Mouse (Mus musculus): Measurements from ENCODE around the gene Crlf3.
"Not testable (repeated sequence)": the region's sequence is repeated elsewhere in the genome, so short reads cannot be mapped to it uniquely, and the experiment has no call there.

The Crlf3 gene

DNA sequence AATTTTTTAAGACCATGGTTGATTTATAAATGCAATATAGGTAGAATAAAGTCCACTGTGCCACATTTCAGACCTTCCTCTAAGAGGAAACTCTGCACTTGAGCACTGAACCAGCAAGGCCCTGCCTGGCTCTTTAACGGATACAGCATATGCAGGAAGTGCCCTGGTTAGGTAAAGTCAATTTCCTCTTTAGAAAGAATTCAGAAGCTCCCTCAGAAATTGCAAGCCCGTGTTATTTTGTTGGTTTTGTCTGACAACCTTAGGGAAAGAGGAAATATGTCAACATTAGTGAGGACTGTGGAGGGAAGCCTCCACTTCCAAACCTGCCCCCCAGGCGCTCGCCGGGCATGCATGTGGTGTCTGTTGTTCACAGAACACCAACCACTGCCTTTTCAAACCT lies 13.2 kb downstream of the Crlf3 start:
- DNase-seq (ENCODE audit: extremely low read depth, low read depth, low spot score): no peak

DNA sequence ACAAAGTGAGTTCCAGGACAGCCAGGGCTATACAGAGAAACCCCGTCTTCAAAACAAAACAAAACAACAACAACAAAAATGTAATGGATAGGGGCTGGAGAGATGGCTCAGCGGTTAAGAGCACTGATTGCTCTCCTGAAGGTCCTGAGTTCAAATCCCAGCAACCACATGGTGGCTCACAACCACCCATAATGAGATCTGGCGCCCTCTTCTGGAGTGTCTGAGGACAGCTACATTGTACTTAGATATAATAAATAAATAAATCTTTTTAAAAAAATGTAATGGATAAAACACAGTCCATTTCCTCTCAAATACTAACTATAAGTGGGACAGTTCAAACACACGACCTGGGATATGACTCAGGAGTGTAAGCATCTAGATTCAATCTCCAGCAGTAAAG lies 14.4 kb downstream of the Crlf3 start:
- DNase-seq (ENCODE audit: extremely low read depth, low read depth, low spot score): not testable (repeated sequence)

DNA sequence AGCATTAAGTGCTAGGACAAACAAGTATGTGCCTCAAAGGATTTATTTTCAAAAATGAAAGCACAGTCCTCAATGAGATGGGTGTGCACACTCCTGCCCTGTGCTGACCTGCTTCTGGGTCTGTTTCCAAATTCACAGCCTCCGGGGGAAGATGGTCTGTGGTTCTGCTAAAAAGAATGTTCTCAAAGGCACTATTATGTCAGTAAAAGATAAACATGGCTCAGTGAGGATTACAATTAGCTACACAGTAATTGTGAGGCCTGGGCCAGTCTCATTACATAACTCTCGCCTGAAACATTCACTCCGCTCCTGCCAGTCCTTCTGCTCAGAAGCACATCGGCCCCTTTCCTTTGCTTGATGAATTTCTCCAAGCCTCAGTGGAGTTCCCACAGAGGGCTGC lies 18.6 kb downstream of the Crlf3 start:
- DNase-seq (ENCODE audit: extremely low read depth, low read depth, low spot score): peak; percentile 57

DNA sequence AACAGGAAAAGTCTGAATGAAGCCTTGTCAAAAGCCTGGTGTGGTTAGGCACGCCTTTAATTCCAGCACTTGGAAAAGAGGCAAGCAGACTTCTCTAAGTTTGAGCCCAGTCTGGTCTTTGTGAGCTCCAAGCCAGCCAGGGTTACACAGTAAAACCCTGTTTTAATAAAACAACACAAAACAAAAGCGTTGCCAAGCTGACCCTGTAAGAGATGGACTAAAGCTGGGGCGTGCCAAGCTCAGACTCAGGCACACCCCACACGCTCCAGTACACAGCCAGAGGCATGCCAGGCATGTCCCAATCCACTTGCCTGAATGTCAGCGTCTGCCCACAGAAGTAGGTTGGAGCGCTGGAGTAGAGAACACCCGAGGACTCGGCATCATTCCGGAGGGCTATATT lies 24.6 kb downstream of the Crlf3 start:
- DNase-seq (ENCODE audit: extremely low read depth, low read depth, low spot score): no peak

DNA sequence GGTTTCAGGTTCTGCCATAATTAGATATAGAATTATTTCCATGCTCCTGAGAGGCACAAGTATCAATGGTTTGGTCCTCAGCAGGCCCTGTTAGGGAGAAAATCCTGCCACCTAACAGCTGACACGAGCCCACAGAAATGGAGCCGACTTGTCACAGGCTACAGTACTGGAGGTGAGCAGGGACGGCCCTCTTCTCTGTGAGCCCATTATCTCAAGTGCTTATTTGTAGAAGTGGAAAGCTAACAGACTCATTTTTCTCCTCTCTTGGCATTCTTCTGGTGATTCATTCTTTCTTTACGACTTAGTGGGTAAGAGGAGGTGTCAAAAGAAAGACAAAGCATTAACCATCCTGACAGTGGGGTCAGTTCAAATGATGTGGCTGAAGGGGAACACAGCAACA lies 26.1 kb downstream of the Crlf3 start:
- DNase-seq (ENCODE audit: extremely low read depth, low read depth, low spot score): no peak

DNA sequence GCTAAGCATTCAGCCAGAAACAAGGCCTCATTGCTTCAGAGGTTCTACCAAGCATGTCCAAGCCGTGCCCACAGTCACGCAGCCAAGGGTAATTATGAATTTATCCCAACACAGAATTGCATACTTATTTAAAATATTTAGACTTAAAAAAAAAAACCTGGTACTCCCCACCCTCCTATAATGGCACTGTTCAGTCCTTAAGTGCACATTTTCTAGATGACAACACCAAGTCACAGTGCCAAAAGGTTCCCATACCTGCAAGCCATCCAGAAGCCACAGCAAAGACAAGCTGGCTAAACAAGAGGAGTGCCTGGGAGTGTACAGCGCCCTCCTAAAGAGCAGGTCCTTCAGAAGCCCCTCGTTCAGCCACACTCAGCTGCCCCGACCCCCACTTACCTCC lies 27.6 kb downstream of the Crlf3 start:
- DNase-seq (ENCODE audit: extremely low read depth, low read depth, low spot score): no peak

DNA sequence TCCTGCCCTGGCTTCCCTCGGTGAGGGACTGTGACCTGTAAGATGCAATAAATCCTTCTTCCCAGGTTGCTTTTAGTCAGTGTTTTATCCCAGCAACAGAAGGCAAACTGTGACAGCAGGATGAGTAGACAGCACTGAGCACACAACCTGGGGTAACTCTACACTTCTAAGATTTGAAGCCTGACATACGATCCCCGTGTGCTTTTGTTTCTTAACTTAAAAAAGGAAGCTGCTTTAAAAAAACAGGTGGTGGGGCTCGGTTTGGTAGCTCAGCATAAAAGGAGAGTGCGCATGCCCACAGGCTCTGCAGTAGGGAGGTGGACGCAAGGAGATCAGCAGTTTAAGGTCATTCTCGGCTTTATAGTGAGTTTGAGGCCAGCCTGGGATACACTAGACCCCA lies 28.3 kb downstream of the Crlf3 start:
- DNase-seq (ENCODE audit: extremely low read depth, low read depth, low spot score): no peak

DNA sequence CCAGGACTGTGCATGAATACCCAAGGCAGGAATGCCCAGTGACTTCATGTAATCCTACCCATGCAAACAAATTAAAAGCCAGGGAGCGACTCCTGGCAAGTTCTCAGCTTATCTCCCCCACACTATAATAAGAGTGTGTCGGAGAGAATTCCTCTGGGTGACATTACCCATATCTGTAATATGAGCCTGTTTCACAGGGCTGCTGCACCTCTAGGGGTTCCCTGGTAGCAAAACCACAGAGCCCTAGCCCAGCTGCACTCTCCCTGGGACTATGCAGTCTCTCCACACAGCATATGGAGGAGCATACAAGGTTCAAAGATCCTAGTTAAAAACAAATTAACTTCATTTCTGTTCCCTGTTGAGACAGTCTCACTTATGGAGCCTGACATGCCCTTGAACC lies 30.7 kb downstream of the Crlf3 start:
- no peak for DNase-seq (ENCODE audit: extremely low read depth, low read depth, low spot score)

DNA sequence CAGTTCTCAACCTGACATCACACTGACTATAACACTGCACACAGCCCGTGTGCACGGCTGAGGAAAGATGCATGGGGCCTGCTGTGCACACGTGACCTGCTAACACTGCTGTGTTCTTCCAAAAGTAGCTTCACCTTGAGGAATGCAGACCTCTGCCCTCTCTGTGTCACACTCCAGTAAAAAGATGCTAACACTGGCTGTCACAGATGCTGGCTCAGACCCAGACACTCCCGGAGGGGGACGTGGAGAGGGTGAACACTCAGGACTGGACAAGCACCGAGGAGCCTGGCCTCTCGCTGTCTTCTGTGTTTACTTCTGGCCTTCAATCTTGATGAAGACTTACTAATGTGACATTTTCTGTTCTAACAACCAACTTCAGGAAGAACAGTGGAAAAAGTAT lies 33.9 kb downstream of the Crlf3 start:
- DNase-seq (ENCODE audit: extremely low read depth, low read depth, low spot score): no peak

DNA sequence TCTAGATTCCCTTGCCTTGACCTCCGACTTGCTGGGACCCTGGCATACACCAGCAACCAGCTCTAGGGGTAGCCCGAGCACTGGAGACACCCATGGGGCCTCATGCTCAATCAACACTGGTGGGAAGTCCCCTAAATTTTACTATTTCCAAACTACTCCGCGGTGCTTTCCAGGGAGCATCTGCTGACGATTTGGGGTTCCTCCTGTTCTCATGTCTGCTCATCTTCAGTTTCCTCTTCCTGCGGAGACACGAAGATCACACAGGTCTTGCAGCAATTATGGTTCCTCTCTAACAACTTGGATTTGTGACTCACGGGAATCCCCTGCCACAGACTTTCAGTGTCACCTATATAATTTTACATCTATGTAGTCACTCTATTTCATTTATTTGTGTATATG lies 37.4 kb downstream of the Crlf3 start:
- no peak for DNase-seq (ENCODE audit: extremely low read depth, low read depth, low spot score)

DNA sequence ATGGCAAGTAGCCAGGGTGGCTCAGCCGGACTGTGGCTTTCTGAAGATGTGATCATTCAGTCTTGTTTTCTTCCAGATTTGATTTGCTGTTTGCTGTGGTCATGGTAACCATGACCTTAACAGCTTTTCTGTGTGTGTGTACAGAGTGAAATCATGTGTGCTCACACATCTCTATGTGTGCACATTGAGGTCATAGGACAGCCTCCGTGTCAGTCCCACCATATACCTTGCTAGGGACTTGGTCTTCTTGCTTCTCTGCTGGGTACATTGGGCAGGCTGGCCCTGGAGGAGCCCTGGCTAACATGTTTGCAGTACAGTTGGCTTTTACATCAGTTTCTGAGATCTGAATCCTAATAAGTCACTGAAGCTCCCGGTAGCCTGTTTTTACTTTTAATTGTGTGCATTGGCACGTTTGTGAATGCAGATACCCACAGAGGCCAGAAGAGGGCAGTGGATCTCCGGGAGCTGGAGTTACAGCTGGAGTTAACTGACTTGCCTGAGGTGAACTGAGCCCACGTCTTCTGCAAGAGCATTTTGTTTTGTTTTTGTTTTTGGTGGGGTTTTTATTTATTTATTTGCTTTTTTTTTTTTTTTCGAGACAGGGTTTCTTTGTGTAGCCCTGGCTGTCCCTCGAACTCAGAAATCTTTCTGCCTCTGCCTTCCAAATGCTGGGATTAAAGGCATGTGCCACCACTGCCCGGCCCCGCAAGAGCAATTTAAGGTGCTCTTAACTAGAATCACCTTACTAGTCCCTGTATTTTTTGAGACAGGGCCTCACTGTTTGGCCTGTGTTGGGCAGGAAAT lies 38.0 kb downstream of the Crlf3 start:
- no peak for DNase-seq (ENCODE audit: extremely low read depth, low read depth, low spot score)

DNA sequence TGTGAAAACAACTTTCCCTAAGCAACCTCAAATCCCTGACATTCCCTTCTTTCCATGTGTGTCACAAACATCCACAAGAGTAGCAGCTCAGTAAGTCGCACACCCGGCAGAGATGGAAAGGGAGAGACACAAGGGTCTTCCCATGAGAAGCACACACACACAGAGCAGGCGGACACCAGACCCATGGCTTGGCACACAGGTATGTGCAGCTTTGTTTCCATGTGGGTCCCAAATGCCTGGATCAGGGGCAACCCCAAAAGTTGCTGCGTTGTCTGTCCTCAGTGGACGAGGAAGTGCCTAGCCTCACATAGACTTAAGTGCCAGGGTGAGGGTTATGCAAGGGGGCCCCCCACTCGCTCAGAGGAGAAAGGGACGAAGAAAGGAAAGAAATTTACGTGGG lies 43.3 kb downstream of the Crlf3 start:
- no peak for DNase-seq (ENCODE audit: extremely low read depth, low read depth, low spot score)

DNA sequence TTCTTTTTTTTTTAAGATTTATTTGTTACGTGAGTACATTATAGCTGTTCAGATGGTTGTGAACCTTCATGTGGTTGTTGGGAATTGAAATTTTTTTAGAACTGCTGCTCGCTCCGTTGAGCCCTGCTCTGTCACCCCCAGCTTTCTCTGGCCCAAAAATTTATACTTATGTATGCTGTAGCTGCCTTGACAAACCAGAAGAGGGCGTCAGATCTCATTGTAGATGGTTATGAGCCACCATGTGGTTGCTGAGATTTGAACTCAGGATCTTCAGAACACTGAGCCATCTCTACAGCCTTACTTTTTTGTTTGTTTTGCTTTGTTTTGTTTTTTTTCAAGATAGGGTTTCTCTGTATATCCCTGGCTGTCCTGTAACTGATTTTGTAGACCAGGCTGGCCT lies 59.5 kb downstream of the Crlf3 start:
- DNase-seq (ENCODE audit: extremely low read depth, low read depth, low spot score): no peak

DNA sequence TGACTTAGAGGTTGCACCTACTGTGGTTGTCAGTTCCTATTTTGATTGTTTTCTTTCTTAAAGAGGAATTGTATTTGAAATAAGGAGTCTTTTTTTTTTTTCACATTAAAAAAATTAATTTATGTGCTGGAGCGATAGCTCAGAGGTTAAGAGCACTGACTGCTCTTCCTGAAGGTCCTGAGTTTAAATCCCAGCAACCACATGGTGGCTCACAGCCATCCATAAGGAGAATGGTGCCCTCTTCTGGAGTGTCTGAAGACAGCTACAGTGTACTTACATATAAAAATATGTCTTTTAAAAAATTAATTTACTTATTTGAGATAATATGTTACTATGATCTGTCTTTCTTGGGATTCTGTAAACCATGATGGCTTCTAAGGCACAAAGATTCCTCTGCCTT lies 61.0 kb downstream of the Crlf3 start:
- no peak for DNase-seq (ENCODE audit: extremely low read depth, low read depth, low spot score)

DNA sequence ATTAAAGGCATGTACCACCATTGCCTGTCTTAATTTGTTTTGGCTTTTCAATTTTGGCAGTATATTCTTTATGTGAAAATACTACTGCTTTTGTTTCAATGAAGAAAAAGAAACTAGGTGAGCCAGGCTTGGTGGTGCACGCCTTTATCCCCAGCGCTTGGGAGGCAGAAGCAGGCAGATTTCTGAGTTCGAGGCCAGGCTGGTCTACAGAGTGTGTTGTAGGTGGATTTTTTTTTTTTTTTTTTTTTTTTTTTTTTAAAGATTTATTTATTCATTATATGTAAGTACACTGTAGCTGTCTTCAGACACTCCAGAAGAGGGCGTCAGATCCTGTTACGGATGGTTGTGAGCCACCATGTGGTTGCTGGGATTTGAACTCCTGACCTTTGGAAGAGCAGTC lies 64.3 kb downstream of the Crlf3 start:
- DNase-seq (ENCODE audit: extremely low read depth, low read depth, low spot score): not testable (repeated sequence)

Data from fat pad, adult 2 months (tissue).